Mouse (Mus musculus) limb, embryonic 11.5 days (tissue): ENCODE results near the gene Rtp1. TPM values are rescaled to one million over a fixed set of nuclear protein-coding genes. Genes with fewer than 3 reads are reported as not detected.
A peak's percentile ranks its signal among the peaks of the same experiment; 100 is the strongest.

Source experiments
- ATAC-seq: fragments of 200-750 bp; cut with Nextera tagmentation; 2 replicates; pipeline ENCODE4 v1.8.0; 2017; ENCODE audit warnings: low read depth; ENCODE audit not compliant: insufficient number of reproducible peaks, low FRiP score, low TSS enrichment
- DNase-seq: peaks from one replicate; pipeline ENCODE4 v3.0.0-alpha.2; 2015; ENCODE audit warnings: low spot score
- H3K27ac ChIP-seq: fragments of 300-500 bp; sonication (generic); replicated peaks from 2 replicates; pipeline ENCODE4 v1.5.1; 2014; ENCODE audit warnings: low read depth, mild to moderate bottlenecking, low read length
- H3K27me3 ChIP-seq: fragments of 300-500 bp; sonication (generic); 2 replicates; pipeline ENCODE4 v1.6.1; 2014; ENCODE audit warnings: mild to moderate bottlenecking, low read length, mixed read lengths; ENCODE audit not compliant: control insufficient read depth, insufficient read depth
- H3K36me3 ChIP-seq: fragments of 300-500 bp; sonication (generic); 2 replicates; pipeline ENCODE4 v1.6.1; 2014; ENCODE audit warnings: mild to moderate bottlenecking, low read length, moderate library complexity, mixed read lengths; ENCODE audit not compliant: control insufficient read depth, insufficient read depth
- H3K4me1 ChIP-seq: fragments of 300-500 bp; sonication (generic); 2 replicates; pipeline ENCODE4 v1.6.1; 2014; ENCODE audit warnings: low read length, mixed read lengths; ENCODE audit not compliant: control insufficient read depth, insufficient read depth
- H3K4me2 ChIP-seq: fragments of 300-500 bp; sonication (generic); 2 replicates; pipeline ENCODE4 v1.6.1; 2014; ENCODE audit warnings: low read depth, mild to moderate bottlenecking, moderate library complexity; ENCODE audit not compliant: severe bottlenecking
- H3K4me3 ChIP-seq: fragments of 300-500 bp; sonication (generic); 2 replicates; pipeline ENCODE4 v1.5.1; 2014; ENCODE audit warnings: low read depth, low read length
- H3K9ac ChIP-seq: fragments of 300-500 bp; sonication (generic); 2 replicates; pipeline ENCODE4 v1.6.1; 2014; ENCODE audit warnings: mild to moderate bottlenecking, low read length
- H3K9me3 ChIP-seq: fragments of 300-500 bp; sonication (generic); 2 replicates; pipeline ENCODE4 v1.6.1; 2016; ENCODE audit warnings: low read length; ENCODE audit not compliant: control insufficient read depth
- WGBS: fragments of 180-500 bp; shearing (Covaris S2); extraction: QIAGEN DNeasy Blood & Tissue Kit; methylation state at CpG from one replicate; pipeline ENCODE4 v1.1.7; 2014; 5-methylcytosine and 5-hydroxymethylcytosine counted together
- polyA plus RNA-seq: library from polyadenylated mRNA; unstranded; fragments of >200 nt; fragmentation: Nextera tagmentation; extraction: Ambion mirVana; gene quantifications from 2 replicates; pipeline ENCODE4 v1.2.1, GENCODE M21; 2014

Rtp1 gene
- polyA plus RNA-seq, 1 experiment from 2014 or later = not detected

GRCm38 (mm10) chr16:23444231-23444630 is 15.3 kb downstream of the Rtp1 start:
- H3K9ac ChIP-seq = no peak overlapping the region
- H3K36me3 ChIP-seq = no peaks in the 10 kb centered on the region
- H3K4me2 ChIP-seq = no peak overlapping the region
- no peaks in the 10 kb centered on the region for H3K9me3 ChIP-seq
- H3K4me3 ChIP-seq = no peak overlapping the region
- no peaks in the 10 kb centered on the region for H3K27me3 ChIP-seq
- ATAC-seq = no peak
- H3K27ac ChIP-seq = no peak overlapping the region
- DNase-seq = no peak
- H3K4me1 ChIP-seq = no peaks in the 10 kb centered on the region
- WGBS = 83% methylated on average over 4 of the region's 4 CpGs

GRCm38 (mm10) chr16:23449946-23450345 is 21.0 kb downstream of the Rtp1 start:
- Histone ChIP-seq H3K4me2 (no peak overlapping the region), H3K27ac (no peak overlapping the region)

GRCm38 (mm10) chr16:23450816-23451215 is 21.9 kb downstream of the Rtp1 start:
- WGBS = 89% methylated on average over 4 of the region's 4 CpGs
- Histone ChIP-seq H3K4me1 (no peaks in the 10 kb centered on the region), H3K4me2 (no peak overlapping the region), H3K27me3 (no peaks in the 10 kb centered on the region), H3K36me3 (no peaks in the 10 kb centered on the region), H3K4me3 (no peak overlapping the region), H3K9me3 (no peaks in the 10 kb centered on the region), H3K27ac (no peak overlapping the region), H3K9ac (no peak overlapping the region)
- no peak for DNase-seq
- ATAC-seq = no peak

More at GRCm38 (mm10) chr16:23449946-23450345, 21.0 kb downstream of the Rtp1 start:
- H3K4me3 ChIP-seq = no peak overlapping the region
- WGBS = 83% methylated on average over 2 of the region's 2 CpGs
- no peaks in the 10 kb centered on the region for H3K9me3 ChIP-seq
- H3K4me1 ChIP-seq = no peaks in the 10 kb centered on the region
- H3K27me3 ChIP-seq = no peaks in the 10 kb centered on the region
- H3K9ac ChIP-seq = no peak overlapping the region
- no peaks in the 10 kb centered on the region for H3K36me3 ChIP-seq
- DNase-seq (no peak), ATAC-seq (no peak)

GRCm38 (mm10) chr16:23452476-23452875 is 23.5 kb downstream of the Rtp1 start:
- 14% methylated on average over 3 of the region's 3 CpGs for WGBS
- Histone ChIP-seq H3K36me3 (no peaks in the 10 kb centered on the region), H3K4me3 (no peak overlapping the region), H3K27ac (no peak overlapping the region), H3K27me3 (no peaks in the 10 kb centered on the region), H3K9me3 (no peaks in the 10 kb centered on the region), H3K4me1 (0 out of 2 replicates have a peak, but pooled peaks cover 2% of the 10 kb centered on the region), H3K4me2 (no peak overlapping the region), H3K9ac (no peak overlapping the region)
- DNase-seq (peak; percentile 76), ATAC-seq (no peak)

DNA sequence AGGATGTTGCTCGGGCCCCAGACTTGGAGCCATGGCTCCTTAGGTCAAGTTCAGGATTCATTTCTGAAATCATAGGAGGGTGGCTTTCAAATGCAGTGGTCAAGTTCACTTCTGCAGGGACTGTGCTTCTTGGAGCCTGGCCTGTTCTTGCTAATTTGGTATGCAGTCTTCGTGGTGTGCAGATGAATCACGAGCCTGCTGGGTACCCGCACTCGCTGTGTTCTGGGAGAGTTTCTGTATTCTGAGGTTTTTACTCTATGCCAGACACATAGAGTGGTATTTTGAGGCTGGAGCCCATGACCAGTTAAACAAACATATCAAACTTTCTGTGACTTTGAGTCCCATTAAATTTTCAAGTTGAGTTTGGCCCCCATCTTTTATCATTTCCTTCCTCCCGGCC is 25.4 kb downstream of the Rtp1 start:
- ATAC-seq = no peak
- 70% methylated on average over 6 of the region's 6 CpGs for WGBS

GRCm38 (mm10) chr16:23456534-23456933 is 27.6 kb downstream of the Rtp1 start:
- Histone ChIP-seq H3K4me1 (0 out of 2 replicates have a peak, but pooled peaks cover 6% of the 10 kb centered on the region), H3K9ac (no peak overlapping the region), H3K36me3 (no peaks in the 10 kb centered on the region), H3K27me3 (no peaks in the 10 kb centered on the region), H3K27ac (no peak overlapping the region), H3K4me3 (no peak overlapping the region), H3K9me3 (no peaks in the 10 kb centered on the region), H3K4me2 (no peak overlapping the region)
- ATAC-seq (no peak), DNase-seq (no peak)
- 80% methylated on average over 3 of the region's 3 CpGs for WGBS

More for the DNA sequence above, 25.4 kb downstream of the Rtp1 start:
- Histone ChIP-seq H3K27me3 (no peaks in the 10 kb centered on the region), H3K4me1 (0 out of 2 replicates have a peak, but pooled peaks cover 6% of the 10 kb centered on the region), H3K4me2 (no peak overlapping the region), H3K27ac (no peak overlapping the region), H3K4me3 (no peak overlapping the region), H3K9me3 (no peaks in the 10 kb centered on the region), H3K9ac (no peak overlapping the region), H3K36me3 (no peaks in the 10 kb centered on the region)
- no peak for DNase-seq

DNA sequence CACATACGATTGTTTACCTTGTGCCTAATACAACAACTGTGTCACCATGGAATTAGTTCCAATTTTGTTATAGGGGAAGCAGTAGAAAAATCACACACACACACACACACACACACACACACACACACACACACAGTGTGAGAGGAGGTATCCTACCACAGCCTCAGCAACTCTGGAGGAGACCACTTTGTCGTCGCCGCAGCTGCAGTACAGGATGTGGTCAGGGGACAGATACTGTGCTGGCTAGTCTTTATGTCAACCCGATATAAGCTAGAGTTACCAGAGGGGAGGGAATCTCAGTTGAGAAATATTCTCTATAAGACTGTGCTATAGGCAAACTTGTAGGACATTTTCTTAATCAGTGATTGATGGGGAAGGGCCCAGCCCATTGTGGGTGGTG is 28.4 kb downstream of the Rtp1 start:
- Histone ChIP-seq H3K9ac (no peak overlapping the region), H3K4me2 (no peak overlapping the region), H3K27ac (no peak overlapping the region), H3K36me3 (no peaks in the 10 kb centered on the region), H3K27me3 (no peaks in the 10 kb centered on the region), H3K4me3 (no peak overlapping the region), H3K9me3 (no peaks in the 10 kb centered on the region), H3K4me1 (0 out of 2 replicates have a peak, but pooled peaks cover 6% of the 10 kb centered on the region)
- ATAC-seq (no peak), DNase-seq (no peak)
- 91% methylated on average over 5 of the region's 5 CpGs for WGBS

- Histone ChIP-seq H3K9me3 (no peaks in the 10 kb centered on the region), H3K36me3 (no peaks in the 10 kb centered on the region), H3K4me2 (no peak overlapping the region), H3K4me3 (no peak overlapping the region), H3K9ac (no peak overlapping the region), H3K4me1 (0 out of 2 replicates have a peak, but pooled peaks cover 6% of the 10 kb centered on the region), H3K27ac (no peak overlapping the region), H3K27me3 (no peaks in the 10 kb centered on the region)
- 50% methylated on average over 7 of the region's 7 CpGs for WGBS
- no peak for DNase-seq
- no peak for ATAC-seq
These were observed 30.1 kb downstream of the Rtp1 start for GRCm38 (mm10) chr16:23458906-23459588.
